Mouse (Mus musculus) ES-Bruce4 (cell line): ENCODE measurements around the gene Kmt5c.

Experiments
- CTCF ChIP-seq: IDR thresholded peaks from one replicate; pipeline ENCODE4 v1.8.1; 2011; ENCODE audit warnings: low read depth, low read length
- EP300 ChIP-seq: IDR thresholded peaks from 2 replicates; pipeline ENCODE4 v1.6.1; 2011; ENCODE audit warnings: low read depth, low read length; ENCODE audit not compliant: insufficient read depth
- POLR2A ChIP-seq: IDR thresholded peaks from one replicate; pipeline ENCODE4 v1.8.1; 2011; ENCODE audit warnings: low read length; ENCODE audit not compliant: insufficient read depth

DNA sequence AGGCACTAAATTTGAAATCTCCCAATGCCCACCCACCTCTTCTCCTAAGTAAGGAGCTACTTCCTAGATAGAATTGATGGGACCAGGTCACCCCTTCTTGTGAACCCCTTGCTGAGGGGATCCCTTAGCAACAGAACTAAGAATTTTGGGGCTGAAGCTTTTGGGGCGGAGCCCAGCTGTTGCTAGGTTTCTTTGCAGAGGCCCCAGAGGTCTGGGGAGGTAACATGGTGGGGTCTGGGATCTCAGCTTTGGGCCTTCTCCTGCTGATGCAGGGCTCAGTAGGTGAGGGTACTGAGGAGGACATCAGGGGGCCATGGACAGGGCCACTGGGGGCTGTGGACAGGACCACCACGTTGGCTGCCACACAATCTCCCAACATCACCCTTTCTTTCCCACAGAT is 42.8 kb downstream of the Kmt5c start, which contains the start of the genes Il11 and Tmem190:
- no peak for TF ChIP-seq CTCF
- no peak for TF ChIP-seq POLR2A
- no peak for TF ChIP-seq EP300
